Mouse (Mus musculus): ENCODE data around the gene Mrap.

DNA sequence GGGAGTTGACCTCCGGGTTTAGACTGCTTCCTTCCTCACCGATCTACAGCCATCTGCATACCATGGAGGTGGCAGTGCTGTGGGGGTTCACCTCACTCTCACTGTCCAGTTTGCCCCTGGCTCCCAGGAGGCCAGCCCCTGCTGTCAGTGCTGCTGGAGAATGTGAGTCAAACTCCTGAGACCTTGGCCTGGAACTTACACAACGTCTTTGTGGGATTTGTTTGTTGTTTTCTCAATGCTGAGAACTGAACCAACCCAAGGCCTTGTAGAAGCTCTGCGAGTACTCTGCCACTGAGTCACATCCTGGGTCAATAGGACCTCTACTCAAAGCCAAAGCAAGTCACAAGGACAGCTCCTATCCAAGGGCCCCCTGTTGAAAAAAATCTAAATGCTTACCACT, 2.4 kb upstream of the Mrap start:
- no peak for TF ChIP-seq EP300 (IDR thresholded peaks at IDR 0.05; ENCODE audit: low read length)
- TF ChIP-seq CTCF (conservative IDR thresholded peaks at IDR 0.05 in 1 of 2, IDR thresholded peaks at IDR 0.05 in 1 of 2; ENCODE audit: low read depth in 2 of 2, low read length in 2 of 2), result no peak
- no peak for TF ChIP-seq POLR2A (IDR thresholded peaks at IDR 0.05; ENCODE audit: low read depth, low read length)
- no peak for TF ChIP-seq POLR2AphosphoS2 (IDR thresholded peaks at IDR 0.05; ENCODE audit: low read depth, low read length)
- no peak for TF ChIP-seq NRF1 (IDR thresholded peaks at IDR 0.05; ENCODE audit: low read depth, low read length)
- no peak for TF ChIP-seq JUND (conservative IDR thresholded peaks at IDR 0.05; ENCODE audit: low read depth, low read length)
- TF ChIP-seq KAT2A (IDR thresholded peaks at IDR 0.05; ENCODE audit: insufficient replicate concordance, low read length), result no peak
- no peak for TF ChIP-seq SIN3A (IDR thresholded peaks at IDR 0.05; ENCODE audit: low read length)

Data from CH12.LX (cell line).